ENCODE assay signal across 8 mouse cellular contexts in genomic region chr16:33966538-33967282, GRCm38 (mm10). TPM values are rescaled to one million over a fixed set of nuclear protein-coding genes. Genes with fewer than 3 reads are reported as not detected.
DNase-seq lines count a peak whose midpoint lies in the region; ATAC-seq and TF ChIP-seq lines count a peak whose summit lies in the region.

Gene Umps (minus strand): TSS chr16:33967038.

- 1% methylated on average over 44 of the region's 44 CpGs for WGBS in hindbrain, embryonic 16.5 days
- 0% methylated on average over 44 of the region's 44 CpGs for WGBS in macrophage (ENCODE audit: missing documents)

- ATAC-seq in hindbrain, embryonic 16.5 days: peak; percentile 97

- peak within 1 kb of the TSS; percentile 90 for H3K9ac ChIP-seq in hindbrain, embryonic 16.5 days (ENCODE audit: low read depth, low read length)

- H3K27ac ChIP-seq in hindbrain, embryonic 16.5 days (ENCODE audit: low read depth, low read length): peak within 1 kb of the TSS; percentile 29; the same call in 1 of the 2 replicates
- peak within 1 kb of the TSS; percentile 78 for H3K27ac ChIP-seq in left cerebral cortex, adult 2 months
- H3K27ac ChIP-seq in macrophage: peak within 1 kb of the TSS; percentile 64

- H3K4me3 ChIP-seq in hindbrain, embryonic 16.5 days (ENCODE audit: low read length): peak within 1 kb of the TSS; percentile 95
- peak within 1 kb of the TSS; percentile 65 for H3K4me3 ChIP-seq in left cerebral cortex, adult 2 months
- H3K4me3 ChIP-seq in macrophage (ENCODE audit: inconsistent target): peak within 1 kb of the TSS; percentile 96

- peak within 1 kb of the TSS; percentile 91 for H3K4me2 ChIP-seq in hindbrain, embryonic 16.5 days (ENCODE audit: low read length)

- H3K36me3 ChIP-seq in hindbrain, embryonic 16.5 days (ENCODE audit: control insufficient read depth, insufficient read depth, low read length): 0 out of 2 replicates have a peak, but pooled peaks cover under 1% of the 10 kb centered on the region
- peaks cover 8% of the 10 kb centered on the region; the same call in 1 of the 2 replicates for H3K36me3 ChIP-seq in macrophage (ENCODE audit: inconsistent target)

- peaks cover 12% of the 10 kb centered on the region for H3K4me1 ChIP-seq in hindbrain, embryonic 16.5 days (ENCODE audit: control insufficient read depth, insufficient read depth, low read depth, low read length)

- H3K79me2 ChIP-seq in macrophage (ENCODE audit: inconsistent target): peaks cover 35% of the 10 kb centered on the region

- H3K27me3 ChIP-seq in hindbrain, embryonic 16.5 days (replicated peaks; ENCODE audit: control insufficient read depth, insufficient read depth, low read length): no peaks in the 10 kb centered on the region

- no peaks in the 10 kb centered on the region for H3K9me3 ChIP-seq in hindbrain, embryonic 16.5 days (ENCODE audit: control insufficient read depth, low read length)

- no peak for TF ChIP-seq CTCF in left cerebral cortex, adult 2 months (IDR thresholded peaks at IDR 0.05)

- intact Hi-C loops in left cerebral cortex, adult 2 months (cut with DNase I): no loop called here

- peak; percentile 45 for DNase-seq in WW6 (ENCODE audit: low read depth, low spot score)
- DNase-seq in cerebellum, postnatal 36 days: peak; percentile 81 to 82
- peak; percentile 79 for DNase-seq in gastrocnemius, adult 18-20 months (ENCODE audit: low spot score)
- DNase-seq in left cerebral cortex, adult 2 months (ENCODE audit: extremely low spot score in 1 of 2, low spot score in 2 of 2): peak; percentile 82 to 83
- DNase-seq in retina, postnatal 7 days (ENCODE audit: low read depth, low spot score): peak; percentile 74
- peak; percentile 64 to 82 for DNase-seq in urinary bladder, adult 18-20 months (ENCODE audit: low spot score in 2 of 2)

RNA-seq across cellular contexts. Expression of gene Umps, which starts in this region (rescaled TPM):
- 1 to 10 TPM; 5.8 to 6.8 TPM for total RNA-seq in gastrocnemius, adult 18-20 months (2021)
- polyA plus RNA-seq in hindbrain, embryonic 16.5 days (2015; fragmentation: Nextera tagmentation; extraction: Ambion mirVana): 26.0 and 27.6 TPM in 2 replicates
- total RNA-seq in left cerebral cortex, adult 2 months (2021): 10 to 100 TPM; 14.4 to 15.0 TPM
- 10 to 100 TPM in 2 of 26 experiments, 1 to 10 TPM in 20, under 1 TPM in 4; 0.51 to 13.5 (median 3.7) TPM for total RNA-seq in macrophage (2018; cell fraction: chromatin; rRNA removed)
- 10 to 100 TPM in 19 of 26 experiments, 1 to 10 TPM in 7; 6.9 to 17.3 (median 12.8) TPM for total RNA-seq in macrophage (2018; cell fraction: cytosol; rRNA removed)
- 10 to 100 TPM in 4 of 26 experiments, 1 to 10 TPM in 22; 2.0 to 17.8 (median 4.3) TPM for total RNA-seq in macrophage (2018; cell fraction: nucleus; rRNA removed)
- polyA plus RNA-seq in macrophage (2018): 11.6 to 23.0 TPM (median 12.1 TPM) in 3 replicates

Comparison
In these comparisons a context has a peak if more than half of its experiments do, and no peak if none do; other contexts are left out.
1. Peak in every context shown above with its lines: DNase-seq, ATAC-seq, H3K4me3 ChIP-seq and H3K27ac ChIP-seq.